In the genomic region with DNA sequence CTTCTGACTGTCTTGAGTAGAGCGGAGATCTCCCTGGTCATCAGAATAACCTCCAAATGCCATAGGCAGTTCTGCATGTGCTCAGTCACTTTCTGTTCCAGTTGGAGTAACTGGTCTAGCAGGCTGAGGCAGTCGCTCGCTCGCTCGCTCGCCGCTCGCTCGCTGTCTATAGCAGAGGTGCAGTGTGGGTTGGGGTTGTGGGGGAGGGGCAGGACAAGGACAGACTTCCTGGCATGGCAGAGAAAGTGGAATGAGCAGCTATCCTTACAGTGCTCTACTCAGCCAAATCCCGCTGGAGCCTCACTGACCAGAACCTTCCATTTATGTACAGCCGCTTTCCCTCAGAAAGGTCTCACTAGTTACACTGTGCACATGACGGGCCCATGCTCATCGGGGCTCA, we compare ENCODE assay signal across 9 mouse cellular contexts. TPM values are rescaled to one million over a fixed set of nuclear protein-coding genes. Genes with fewer than 3 reads are reported as not detected.
DNase-seq lines count a peak whose midpoint lies in the region; ATAC-seq and TF ChIP-seq lines count a peak whose summit lies in the region.
"Had no signal": no experiment of that assay in that cellular context is flagged by ENCODE, and none has a peak within 500 bp of the region (broad histone marks: within the 10 kb centered on the region; RNA-seq: fewer than 3 reads in every experiment).

No protein-coding gene starts in this region.

- WGBS in hindbrain, embryonic 10.5 days: 85% methylated on average over 13 of the region's 13 CpGs
- 87% methylated on average over 13 of the region's 13 CpGs for WGBS in hindbrain, embryonic 12.5 days
- WGBS in intestine, postnatal 0 days: 90% methylated on average over 13 of the region's 13 CpGs

- H3K9me3 ChIP-seq in hindbrain, embryonic 10.5 days: no peaks in the 10 kb centered on the region
- H3K9me3 ChIP-seq in hindbrain, embryonic 12.5 days (replicated peaks): no peaks in the 10 kb centered on the region
- no peaks in the 10 kb centered on the region for H3K9me3 ChIP-seq in intestine, postnatal 0 days (ENCODE audit: control insufficient read depth)

- H3K4me2 ChIP-seq in hindbrain, embryonic 12.5 days (replicated peaks): no peak overlapping the region
- no peak overlapping the region for H3K4me2 ChIP-seq in intestine, postnatal 0 days (replicated peaks; ENCODE audit: low read depth)

- DNase-seq in hindbrain, embryonic 10.5 days (ENCODE audit: low spot score): peak; percentile 7
- peak; percentile 35 for DNase-seq in urinary bladder, adult 2 months (ENCODE audit: low spot score)
- DNase-seq in urinary bladder, postnatal 10 days (ENCODE audit: low spot score): no peak
- no peak for DNase-seq in frontal cortex, adult 2 months (ENCODE audit: extremely low spot score in 1 of 2, low spot score in 1 of 2)
- no peak for DNase-seq in thymus, postnatal 4 days
- DNase-seq: kidney, postnatal 25 days; liver, postnatal 0 days had no signal

- no peaks in the 10 kb centered on the region for H3K27me3 ChIP-seq in hindbrain, embryonic 10.5 days (ENCODE audit: insufficient read depth, poor library complexity, severe bottlenecking)
- no peaks in the 10 kb centered on the region for H3K27me3 ChIP-seq in hindbrain, embryonic 12.5 days
- no peaks in the 10 kb centered on the region for H3K27me3 ChIP-seq in intestine, postnatal 0 days (replicated peaks; ENCODE audit: control insufficient read depth, insufficient read depth, low read length)

- no peak for ATAC-seq in hindbrain, embryonic 12.5 days (ENCODE audit: low FRiP score)
- peak; percentile 22; the same call in 1 of the 2 replicates for ATAC-seq in intestine, postnatal 0 days
- ATAC-seq: liver, postnatal 0 days had no signal

- no peaks in the 10 kb centered on the region for H3K4me1 ChIP-seq in hindbrain, embryonic 10.5 days (replicated peaks)
- no peaks in the 10 kb centered on the region for H3K4me1 ChIP-seq in hindbrain, embryonic 12.5 days
- no peaks in the 10 kb centered on the region for H3K4me1 ChIP-seq in intestine, postnatal 0 days (replicated peaks; ENCODE audit: control insufficient read depth, insufficient read depth, low read length)

- no peak overlapping the region for H3K27ac ChIP-seq in hindbrain, embryonic 10.5 days
- H3K27ac ChIP-seq in hindbrain, embryonic 12.5 days: no peak overlapping the region
- H3K27ac ChIP-seq in intestine, postnatal 0 days (ENCODE audit: low read depth, low read length): no peak overlapping the region

- H3K36me3 ChIP-seq in hindbrain, embryonic 10.5 days: peaks cover 51% of the 10 kb centered on the region
- peaks cover 44% of the 10 kb centered on the region for H3K36me3 ChIP-seq in hindbrain, embryonic 12.5 days
- H3K36me3 ChIP-seq in intestine, postnatal 0 days (ENCODE audit: control insufficient read depth, insufficient read depth): peaks cover 39% of the 10 kb centered on the region

- no peak for TF ChIP-seq CTCF in intestine, postnatal 0 days (IDR thresholded peaks at IDR 0.05; ENCODE audit: low read depth)

- H3K4me3 ChIP-seq in hindbrain, embryonic 10.5 days: no peak overlapping the region
- H3K4me3 ChIP-seq in hindbrain, embryonic 12.5 days: no peak overlapping the region
- no peak overlapping the region for H3K4me3 ChIP-seq in intestine, postnatal 0 days (ENCODE audit: low read depth, low read length)

- H3K9ac ChIP-seq in hindbrain, embryonic 12.5 days: no peak overlapping the region
- no peak overlapping the region for H3K9ac ChIP-seq in intestine, postnatal 0 days (ENCODE audit: low read depth, low read length)
- H3K9ac ChIP-seq: liver, postnatal 0 days had no signal

RNA-seq across cellular contexts. Expression of gene Pdcd2l, which starts 13.1 kb away (rescaled TPM):
- 82.2 and 85.5 TPM in 2 replicates for polyA plus RNA-seq in hindbrain, embryonic 10.5 days (2016; fragmentation: Nextera tagmentation; extraction: Ambion mirVana)
- polyA plus RNA-seq in hindbrain, embryonic 12.5 days (2016; fragmentation: Nextera tagmentation; extraction: Ambion mirVana): 63.4 and 68.1 TPM in 2 replicates
- polyA plus RNA-seq in urinary bladder, adult 2 months (2012; rRNA removed): 34.9 and 44.6 TPM in 2 replicates
- polyA plus RNA-seq in intestine, postnatal 0 days (2015; fragmentation: Nextera tagmentation; extraction: Ambion mirVana): 26.3 and 26.7 TPM in 2 replicates
- 29.9 and 31.1 TPM in 2 replicates for polyA plus RNA-seq in frontal cortex, adult 2 months (2012; rRNA removed)

RNA-seq across cellular contexts. Expression of gene Uba2, which starts 14.0 kb away (rescaled TPM):
- 239 and 277 TPM in 2 replicates for polyA plus RNA-seq in hindbrain, embryonic 10.5 days (2016; fragmentation: Nextera tagmentation; extraction: Ambion mirVana)
- polyA plus RNA-seq in hindbrain, embryonic 12.5 days (2016; fragmentation: Nextera tagmentation; extraction: Ambion mirVana): 220 and 226 TPM in 2 replicates
- 76.1 and 90.3 TPM in 2 replicates for polyA plus RNA-seq in urinary bladder, adult 2 months (2012; rRNA removed)
- 50.2 and 50.8 TPM in 2 replicates for polyA plus RNA-seq in intestine, postnatal 0 days (2015; fragmentation: Nextera tagmentation; extraction: Ambion mirVana)
- 106 and 116 TPM in 2 replicates for polyA plus RNA-seq in frontal cortex, adult 2 months (2012; rRNA removed)

RNA-seq across cellular contexts. Expression of gene Gpi1, which starts 46.8 kb away (rescaled TPM):
- 313 and 393 TPM in 2 replicates for polyA plus RNA-seq in hindbrain, embryonic 10.5 days (2016; fragmentation: Nextera tagmentation; extraction: Ambion mirVana)
- polyA plus RNA-seq in hindbrain, embryonic 12.5 days (2016; fragmentation: Nextera tagmentation; extraction: Ambion mirVana): 239 and 241 TPM in 2 replicates
- 242 and 345 TPM in 2 replicates for polyA plus RNA-seq in urinary bladder, adult 2 months (2012; rRNA removed)
- polyA plus RNA-seq in intestine, postnatal 0 days (2015; fragmentation: Nextera tagmentation; extraction: Ambion mirVana): 179 and 180 TPM in 2 replicates
- polyA plus RNA-seq in frontal cortex, adult 2 months (2012; rRNA removed): 771 and 776 TPM in 2 replicates

RNA-seq across cellular contexts. Expression of gene Wtip, which starts 50.3 kb away (rescaled TPM):
- 4.0 and 4.8 TPM in 2 replicates for polyA plus RNA-seq in hindbrain, embryonic 10.5 days (2016; fragmentation: Nextera tagmentation; extraction: Ambion mirVana)
- polyA plus RNA-seq in hindbrain, embryonic 12.5 days (2016; fragmentation: Nextera tagmentation; extraction: Ambion mirVana): 4.1 and 6.2 TPM in 2 replicates
- 23.0 and 23.3 TPM in 2 replicates for polyA plus RNA-seq in urinary bladder, adult 2 months (2012; rRNA removed)
- 3.2 TPM in 2 replicates for polyA plus RNA-seq in intestine, postnatal 0 days (2015; fragmentation: Nextera tagmentation; extraction: Ambion mirVana)
- 14.1 and 16.3 TPM in 2 replicates for polyA plus RNA-seq in frontal cortex, adult 2 months (2012; rRNA removed)

Comparison
In these comparisons a context has a peak if more than half of its experiments do, and no peak if none do; other contexts are left out.
1. DNase-seq: peak in hindbrain, embryonic 10.5 days (single experiment) and urinary bladder, adult 2 months (single experiment); none in urinary bladder, postnatal 10 days (single experiment), frontal cortex, adult 2 months (0 of 2) and thymus, postnatal 4 days (single experiment).